Mouse (Mus musculus): ENCODE data around the gene Plb1. TPM values are rescaled to one million over a fixed set of nuclear protein-coding genes. Genes with fewer than 3 reads are reported as not detected.

The Plb1 gene
- polyA plus RNA-seq (2012; rRNA removed), result 8.2 and 16.0 TPM in 2 replicates

- no peak within 1 kb of the TSS for H3K4me3 ChIP-seq (replicated peaks; ENCODE audit: extremely low read depth, low read depth, low read length)
- WGBS, result 72% methylated on average over 9 of the region's 9 CpGs
- no peak for DNase-seq
- H3K4me1 ChIP-seq (ENCODE audit: control insufficient read depth, insufficient read depth, low read length), result no peaks in the 10 kb centered on the region
- no peak for TF ChIP-seq POLR2A (IDR thresholded peaks at IDR 0.05; ENCODE audit: borderline replicate concordance, extremely low read depth, low read depth, low read length)
- no peak for TF ChIP-seq CTCF (IDR thresholded peaks at IDR 0.05; ENCODE audit: insufficient read depth, low read length)
Measured at GRCm38 (mm10) chr5:32232474-32232873, at the start of gene Plb1. Gene Plb1, plus strand, starts transcription at chr5:32232708.

- WGBS, result 44% methylated on average over 4 of the region's 4 CpGs
- Histone ChIP-seq H3K4me3 (replicated peaks; ENCODE audit: extremely low read depth, low read depth, low read length) (no peak overlapping the region), H3K4me1 (ENCODE audit: control insufficient read depth, insufficient read depth, low read length) (peaks cover 3% of the 10 kb centered on the region; the same call in 1 of the 2 replicates)
- peak; percentile 51 for DNase-seq
- TF ChIP-seq CTCF (IDR thresholded peaks at IDR 0.05; ENCODE audit: insufficient read depth, low read length) (no peak), POLR2A (IDR thresholded peaks at IDR 0.05; ENCODE audit: borderline replicate concordance, extremely low read depth, low read depth, low read length) (no peak)
Measured at GRCm38 (mm10) chr5:32182885-32183629, 49.5 kb upstream of the Plb1 start.

DNA sequence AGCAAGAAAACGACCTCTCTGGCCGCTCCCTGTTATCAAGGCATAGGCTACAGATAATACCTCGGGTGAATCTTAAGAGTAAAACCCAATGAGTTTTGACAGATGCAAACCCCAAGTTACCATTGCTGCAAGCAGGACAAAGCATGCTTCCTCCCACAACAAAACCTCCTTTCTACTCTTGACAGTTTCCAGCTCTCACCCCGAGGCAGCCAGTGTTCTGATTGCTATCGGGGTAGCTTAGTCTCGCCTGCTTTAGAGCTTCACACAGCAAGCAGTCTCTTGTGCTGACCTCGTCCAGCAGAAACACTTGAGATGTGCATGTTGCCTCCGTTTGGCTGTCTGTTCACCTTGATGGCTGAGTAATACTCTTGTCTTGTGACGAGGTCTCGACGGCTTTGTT is 44.8 kb upstream of the Plb1 start:
- Histone ChIP-seq H3K4me3 (replicated peaks; ENCODE audit: extremely low read depth, low read depth, low read length) (no peak overlapping the region), H3K4me1 (ENCODE audit: control insufficient read depth, insufficient read depth, low read length) (peaks cover 3% of the 10 kb centered on the region; the same call in 1 of the 2 replicates)
- WGBS, result 49% methylated on average over 11 of the region's 11 CpGs
- no peak for TF ChIP-seq POLR2A (IDR thresholded peaks at IDR 0.05; ENCODE audit: borderline replicate concordance, extremely low read depth, low read depth, low read length)
- no peak for TF ChIP-seq CTCF (IDR thresholded peaks at IDR 0.05; ENCODE audit: insufficient read depth, low read length)
- DNase-seq, result no peak

DNA sequence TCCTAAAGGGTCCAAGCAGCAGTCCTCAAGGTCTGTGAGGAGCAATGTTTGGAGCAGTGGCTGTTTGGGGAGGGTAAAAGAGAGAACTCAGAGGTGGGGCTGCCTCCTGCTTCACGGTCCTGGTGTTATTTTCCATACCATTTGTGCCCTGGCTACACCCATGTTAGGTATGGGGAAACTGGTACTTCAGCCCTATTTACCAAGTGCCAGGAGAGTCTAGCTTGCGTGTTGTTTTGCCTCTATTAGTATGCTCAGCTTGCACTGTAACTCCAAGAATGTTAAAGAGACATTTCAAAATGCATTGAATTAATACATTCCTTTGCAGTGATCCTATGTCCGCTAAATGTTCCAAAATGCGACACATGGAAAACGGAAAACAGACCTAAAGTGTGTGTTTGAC is 41.2 kb upstream of the Plb1 start:
- TF ChIP-seq CTCF (IDR thresholded peaks at IDR 0.05; ENCODE audit: insufficient read depth, low read length) (no peak), POLR2A (IDR thresholded peaks at IDR 0.05; ENCODE audit: borderline replicate concordance, extremely low read depth, low read depth, low read length) (no peak)
- Histone ChIP-seq H3K4me3 (replicated peaks; ENCODE audit: extremely low read depth, low read depth, low read length) (no peak overlapping the region), H3K4me1 (ENCODE audit: control insufficient read depth, insufficient read depth, low read length) (no peaks in the 10 kb centered on the region)
- DNase-seq, result no peak
- 72% methylated on average over 5 of the region's 5 CpGs for WGBS

- WGBS, result 51% methylated on average over 16 of the region's 16 CpGs
- no peak overlapping the region for H3K4me3 ChIP-seq (replicated peaks; ENCODE audit: extremely low read depth, low read depth, low read length)
- H3K4me1 ChIP-seq (ENCODE audit: control insufficient read depth, insufficient read depth, low read length), result no peaks in the 10 kb centered on the region
- no peak for DNase-seq
- TF ChIP-seq CTCF (IDR thresholded peaks at IDR 0.05; ENCODE audit: insufficient read depth, low read length) (no peak), POLR2A (IDR thresholded peaks at IDR 0.05; ENCODE audit: borderline replicate concordance, extremely low read depth, low read depth, low read length) (no peak)
Measured at GRCm38 (mm10) chr5:32192016-32192845, 40.3 kb upstream of the Plb1 start.

DNA sequence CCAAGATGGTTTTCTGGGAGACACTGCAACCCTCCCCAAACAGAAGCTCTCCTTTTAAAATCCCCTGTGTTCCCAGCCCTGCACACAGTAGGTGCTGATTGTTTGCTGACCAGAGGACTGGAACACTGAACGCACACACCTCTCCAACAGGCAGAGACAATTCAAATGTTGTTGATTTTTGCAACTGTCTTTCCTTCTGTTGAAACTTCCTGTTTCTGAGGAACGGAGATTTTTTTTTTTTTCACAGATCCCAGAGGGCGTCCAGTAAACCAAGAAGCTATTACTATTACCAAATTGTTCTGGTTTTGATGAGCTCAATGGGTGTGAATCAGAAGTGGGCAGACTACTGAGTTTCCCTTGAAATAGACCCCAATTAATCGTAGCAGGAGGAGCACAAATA is 38.3 kb upstream of the Plb1 start:
- WGBS, result 51% methylated on average over 4 of the region's 4 CpGs
- DNase-seq, result no peak
- H3K4me1 ChIP-seq (ENCODE audit: control insufficient read depth, insufficient read depth, low read length), result no peaks in the 10 kb centered on the region
- no peak overlapping the region for H3K4me3 ChIP-seq (replicated peaks; ENCODE audit: extremely low read depth, low read depth, low read length)
- TF ChIP-seq POLR2A (IDR thresholded peaks at IDR 0.05; ENCODE audit: borderline replicate concordance, extremely low read depth, low read depth, low read length) (no peak), CTCF (IDR thresholded peaks at IDR 0.05; ENCODE audit: insufficient read depth, low read length) (no peak)

DNA sequence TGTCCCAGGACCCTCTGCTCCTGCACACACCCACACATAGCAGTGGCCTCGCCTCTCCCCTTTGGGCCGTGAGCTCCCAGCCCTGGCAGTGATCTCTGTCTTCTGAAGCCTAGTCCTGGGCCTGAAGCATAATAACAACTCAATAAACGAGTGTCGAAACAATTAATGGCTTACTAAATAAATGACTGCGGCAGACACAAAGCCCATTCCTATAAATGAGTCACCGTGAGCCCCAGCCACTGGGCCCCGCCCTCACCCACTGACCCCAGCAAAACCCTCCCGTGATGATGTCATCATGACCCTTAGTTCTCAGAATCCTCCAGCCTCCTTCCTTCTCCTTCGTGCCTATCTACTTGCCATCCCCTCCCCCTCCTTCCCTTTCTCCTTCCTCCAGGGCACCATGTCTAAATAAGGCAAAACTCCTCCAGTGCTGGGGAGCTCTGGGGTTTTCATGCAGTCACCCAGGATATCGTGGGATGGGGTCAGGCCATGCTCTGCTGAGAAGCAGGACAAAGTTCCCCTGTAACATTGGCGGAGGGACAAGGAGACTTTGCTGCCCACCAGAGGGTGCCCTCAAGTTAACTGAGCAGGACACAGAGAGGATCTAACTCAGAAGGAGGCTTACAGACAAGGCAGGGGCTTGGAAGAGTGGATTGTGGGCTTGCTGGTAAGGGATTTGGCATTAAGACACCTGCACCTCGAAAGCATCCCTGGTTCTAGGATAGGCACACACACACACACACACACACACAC is 36.5 kb upstream of the Plb1 start:
- Histone ChIP-seq H3K4me3 (replicated peaks; ENCODE audit: extremely low read depth, low read depth, low read length) (no peak overlapping the region), H3K4me1 (ENCODE audit: control insufficient read depth, insufficient read depth, low read length) (no peaks in the 10 kb centered on the region)
- TF ChIP-seq CTCF (IDR thresholded peaks at IDR 0.05; ENCODE audit: insufficient read depth, low read length) (no peak), POLR2A (IDR thresholded peaks at IDR 0.05; ENCODE audit: borderline replicate concordance, extremely low read depth, low read depth, low read length) (no peak)
- 48% methylated on average over 12 of the region's 12 CpGs for WGBS
- DNase-seq, result no peak

- Histone ChIP-seq H3K4me1 (ENCODE audit: control insufficient read depth, insufficient read depth, low read length) (no peaks in the 10 kb centered on the region), H3K4me3 (replicated peaks; ENCODE audit: extremely low read depth, low read depth, low read length) (no peak overlapping the region)
- 11% methylated on average over 4 of the region's 4 CpGs for WGBS
- peak; percentile 92 for DNase-seq
- TF ChIP-seq CTCF (IDR thresholded peaks at IDR 0.05; ENCODE audit: insufficient read depth, low read length) (peak; percentile 95), POLR2A (IDR thresholded peaks at IDR 0.05; ENCODE audit: borderline replicate concordance, extremely low read depth, low read depth, low read length) (no peak)
Measured at GRCm38 (mm10) chr5:32197698-32198097, 34.8 kb upstream of the Plb1 start.

DNA sequence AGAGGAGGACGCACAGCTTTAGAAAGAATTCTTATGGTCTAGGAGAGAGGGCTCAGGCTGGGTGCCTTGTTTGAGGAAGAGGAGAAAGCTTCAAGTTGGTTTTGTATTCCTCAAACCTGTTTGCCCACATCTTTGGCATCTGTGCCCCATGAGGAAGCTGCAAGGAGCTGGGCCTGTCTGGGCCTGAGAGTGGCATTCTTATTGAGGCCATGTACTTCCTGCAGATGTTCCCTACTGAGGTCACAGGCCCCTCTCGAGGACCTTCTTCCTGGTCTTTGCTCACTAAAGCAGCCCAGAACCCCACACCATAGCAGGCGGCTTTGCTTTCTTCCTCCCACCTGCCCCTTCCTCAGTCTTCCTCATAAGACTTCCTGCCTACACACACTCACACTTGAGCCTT is 33.4 kb upstream of the Plb1 start:
- Histone ChIP-seq H3K4me3 (replicated peaks; ENCODE audit: extremely low read depth, low read depth, low read length) (no peak overlapping the region), H3K4me1 (ENCODE audit: control insufficient read depth, insufficient read depth, low read length) (no peaks in the 10 kb centered on the region)
- TF ChIP-seq CTCF (IDR thresholded peaks at IDR 0.05; ENCODE audit: insufficient read depth, low read length), result no peak
- TF ChIP-seq POLR2A (IDR thresholded peaks at IDR 0.05; ENCODE audit: borderline replicate concordance, extremely low read depth, low read depth, low read length), result no peak
- no peak for DNase-seq
- 70% methylated on average over 3 of the region's 3 CpGs for WGBS

All from lung, adult 2 months (tissue).